Mouse (Mus musculus) liver, embryonic 14.5 days (tissue): ENCODE data around the gene BC016579.

Experiments used
- CTCF ChIP-seq: IDR thresholded peaks from 2 replicates; pipeline ENCODE4 v1.5.1; 2016; ENCODE audit warnings: antibody characterized with exemption, low read depth, control low read depth
- EP300 ChIP-seq: IDR thresholded peaks from 2 replicates; pipeline ENCODE4 v1.6.1; 2016; ENCODE audit warnings: antibody characterized with exemption, low read depth

DNA sequence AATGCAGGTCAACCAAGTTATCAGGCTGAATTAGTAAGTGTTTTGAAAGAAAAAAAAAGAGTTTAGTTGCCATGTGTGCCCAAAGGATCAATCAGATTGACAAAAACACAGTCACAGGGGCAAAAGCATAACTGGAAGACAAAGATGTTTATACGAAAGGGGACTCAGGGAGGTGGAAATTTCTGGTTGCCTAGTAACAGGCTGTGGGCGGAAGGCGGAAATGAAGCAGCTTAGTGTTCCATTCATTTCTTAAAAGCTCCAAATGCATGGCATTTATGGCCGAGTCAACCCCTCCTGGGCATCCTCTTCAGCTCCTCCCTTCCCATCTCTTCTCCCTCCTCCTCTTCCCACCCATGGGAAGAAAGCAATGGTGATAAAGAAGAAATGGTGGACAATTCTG lies 36.3 kb upstream of the BC016579 start:
- TF ChIP-seq CTCF, result no peak
- TF ChIP-seq EP300, result no peak
